Mouse (Mus musculus) limb, embryonic 14.5 days (tissue): Measurements from ENCODE around the gene Lexm. TPM values are rescaled to one million over a fixed set of nuclear protein-coding genes. Genes with fewer than 3 reads are reported as not detected.

Experiments
- ATAC-seq: fragments of 200-750 bp; cut with Nextera tagmentation; 2 replicates; pipeline ENCODE4 v1.8.0; 2017; ENCODE audit warnings: low read depth, moderate number of reproducible peaks, moderate TSS enrichment; ENCODE audit not compliant: low FRiP score
- DNase-seq: peaks from one replicate; pipeline ENCODE4 v3.0.0-alpha.2; 2015; ENCODE audit warnings: low spot score
- H3K27ac ChIP-seq: fragments of 300-500 bp; sonication (generic); replicated peaks from 2 replicates; pipeline ENCODE4 v1.5.1; 2014; ENCODE audit warnings: low read depth, mild to moderate bottlenecking, low read length, moderate library complexity, mixed read lengths
- H3K27me3 ChIP-seq: fragments of 300-500 bp; sonication (generic); 2 replicates; pipeline ENCODE4 v1.6.1; 2014; ENCODE audit warnings: low read length, mixed read lengths; ENCODE audit not compliant: control insufficient read depth, insufficient read depth
- H3K36me3 ChIP-seq: fragments of 300-500 bp; sonication (generic); 2 replicates; pipeline ENCODE4 v1.6.1; 2014; ENCODE audit warnings: mild to moderate bottlenecking, low read length, moderate library complexity, mixed read lengths; ENCODE audit not compliant: control insufficient read depth, insufficient read depth
- H3K4me1 ChIP-seq: fragments of 300-500 bp; sonication (generic); 2 replicates; pipeline ENCODE4 v1.6.1; 2014; ENCODE audit warnings: antibody characterized with exemption, low read length, mixed read lengths; ENCODE audit not compliant: control insufficient read depth, insufficient read depth
- H3K4me2 ChIP-seq: fragments of 300-500 bp; sonication (generic); replicated peaks from 2 replicates; pipeline ENCODE4 v1.6.1; 2014; ENCODE audit warnings: low read depth, mild to moderate bottlenecking, low read length, moderate library complexity; ENCODE audit not compliant: severe bottlenecking
- H3K4me3 ChIP-seq: fragments of 300-500 bp; sonication (generic); replicated peaks from 2 replicates; pipeline ENCODE4 v1.5.1; 2014; ENCODE audit warnings: low read length
- H3K9ac ChIP-seq: fragments of 300-500 bp; sonication (generic); 2 replicates; pipeline ENCODE4 v1.6.1; 2014; ENCODE audit warnings: mild to moderate bottlenecking, low read depth, low read length, moderate library complexity; ENCODE audit not compliant: severe bottlenecking
- H3K9me3 ChIP-seq: fragments of 300-500 bp; sonication (generic); 2 replicates; pipeline ENCODE4 v1.6.1; 2016; ENCODE audit warnings: low read length; ENCODE audit not compliant: control insufficient read depth
- POLR2A ChIP-seq: fragments of 200-500 bp; IDR thresholded peaks from 2 replicates; pipeline ENCODE4 v1.8.0; 2012; ENCODE audit warnings: inconsistent platforms, mild to moderate bottlenecking, moderate library complexity, borderline replicate concordance; ENCODE audit not compliant: insufficient read depth, insufficient read length; ENCODE audit errors: extremely low read depth
- WGBS: fragments of 180-500 bp; shearing (Covaris S2); extraction: QIAGEN DNeasy Blood & Tissue Kit; methylation state at CpG from one replicate; pipeline ENCODE4 v1.1.7; 2014; 5-methylcytosine and 5-hydroxymethylcytosine counted together
- polyA plus RNA-seq, 2 experiments: library from polyadenylated mRNA; depleted of rRNA in 1 of 2; stranded (reverse) in 1 of 2; unstranded in 1 of 2; fragments of >200 nt; fragmentation: Nextera tagmentation in 1 of 2; extraction: Ambion mirVana in 1 of 2; gene quantifications; 2 replicates each; pipeline versions ENCODE4 v1.2.1 to v1.2.3; 2012 to 2014

The Lexm gene
- polyA plus RNA-seq, 2 experiments, result not detected

DNA sequence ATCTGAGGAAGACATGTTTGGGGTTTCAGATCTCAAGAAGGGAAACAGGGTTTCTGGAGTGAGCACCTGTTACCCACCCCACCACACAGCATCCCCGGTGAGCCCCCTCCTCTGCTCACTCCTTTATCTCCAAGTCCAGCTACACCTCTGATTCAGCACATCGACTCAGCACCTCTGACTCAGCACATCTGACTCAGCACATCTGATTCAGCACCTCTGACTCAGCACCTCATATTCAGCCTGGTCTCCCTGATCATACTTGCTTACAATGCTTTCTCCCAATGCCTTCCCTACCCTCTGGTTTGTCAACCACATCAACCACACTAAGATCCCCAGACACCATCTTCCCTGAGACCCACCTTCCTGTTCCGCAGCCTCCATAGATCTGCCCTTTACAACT, 3.5 kb downstream of the Lexm start:
- no peak for TF ChIP-seq POLR2A
- DNase-seq, result no peak
- H3K27me3 ChIP-seq, result no peaks in the 10 kb centered on the region
- peaks cover 4% of the 10 kb centered on the region; the same call in 1 of the 2 replicates for H3K4me1 ChIP-seq
- 75% methylated on average over 3 of the region's 3 CpGs for WGBS
- no peak overlapping the region for H3K4me2 ChIP-seq
- no peaks in the 10 kb centered on the region for H3K36me3 ChIP-seq
- no peak overlapping the region for H3K4me3 ChIP-seq
- no peaks in the 10 kb centered on the region for H3K9me3 ChIP-seq
- ATAC-seq, result no peak
- H3K27ac ChIP-seq, result no peak overlapping the region
- no peak overlapping the region for H3K9ac ChIP-seq

DNA sequence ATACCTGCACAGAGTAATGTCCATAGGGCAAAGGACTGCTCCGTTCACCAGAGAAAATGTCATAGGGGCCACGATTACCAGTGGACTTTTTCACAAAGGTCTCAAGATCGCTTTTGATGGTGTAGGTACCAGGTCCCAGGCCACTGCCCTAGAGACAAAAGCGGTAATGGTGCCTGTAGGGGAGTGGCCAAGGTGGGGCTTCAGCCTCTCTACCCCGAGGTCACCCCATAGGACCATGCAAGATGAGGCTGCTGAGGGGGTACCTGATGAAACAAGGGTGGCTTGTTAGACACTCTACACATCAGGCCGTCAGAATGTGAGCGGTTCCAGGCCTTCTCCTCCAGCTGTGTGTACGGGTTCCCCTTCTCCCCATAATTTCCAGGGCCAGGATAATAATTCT, 3.9 kb downstream of the Lexm start:
- ATAC-seq, result no peak
- H3K27me3 ChIP-seq, result no peaks in the 10 kb centered on the region
- TF ChIP-seq POLR2A, result no peak
- no peak overlapping the region for H3K4me3 ChIP-seq
- no peak overlapping the region for H3K27ac ChIP-seq
- 0 out of 2 replicates have a peak overlapping the region, but pooled peaks have one; percentile 12 for H3K9ac ChIP-seq
- peaks cover 3% of the 10 kb centered on the region; the same call in 1 of the 2 replicates for H3K9me3 ChIP-seq
- no peak overlapping the region for H3K4me2 ChIP-seq
- 73% methylated on average over 8 of the region's 8 CpGs for WGBS
- peaks cover 4% of the 10 kb centered on the region; the same call in 1 of the 2 replicates for H3K4me1 ChIP-seq
- no peaks in the 10 kb centered on the region for H3K36me3 ChIP-seq
- no peak for DNase-seq

DNA sequence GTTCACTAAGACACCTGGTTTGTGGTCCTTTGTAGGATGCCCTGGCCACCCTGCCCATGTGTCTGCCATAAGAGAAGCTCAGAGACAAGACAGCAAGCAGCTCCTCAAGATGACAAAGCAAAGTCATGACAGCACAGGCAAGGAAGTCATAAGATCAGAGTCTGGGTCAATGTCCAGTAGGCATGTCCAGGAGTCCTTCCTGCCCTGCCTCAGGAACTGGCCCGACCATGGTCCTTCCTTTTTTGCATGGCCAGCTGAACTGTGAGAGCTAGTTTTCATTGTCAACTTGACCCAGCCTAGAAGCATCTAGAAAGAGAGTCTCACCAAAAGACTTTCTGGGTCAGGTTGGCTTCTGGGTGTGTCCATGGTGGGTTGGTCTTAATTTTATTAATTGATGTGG, 9.1 kb downstream of the Lexm start:
- H3K4me3 ChIP-seq, result no peak overlapping the region
- H3K9ac ChIP-seq, result no peak overlapping the region
- H3K4me1 ChIP-seq, result peaks cover 6% of the 10 kb centered on the region; the same call in 1 of the 2 replicates
- H3K9me3 ChIP-seq, result peaks cover 4% of the 10 kb centered on the region; the same call in 1 of the 2 replicates
- no peak for TF ChIP-seq POLR2A
- no peaks in the 10 kb centered on the region for H3K36me3 ChIP-seq
- H3K27me3 ChIP-seq, result no peaks in the 10 kb centered on the region
- ATAC-seq (no peak), DNase-seq (no peak)
- WGBS, result 83% methylated on average over 1 of the region's 1 CpGs
- no peak overlapping the region for H3K27ac ChIP-seq
- no peak overlapping the region for H3K4me2 ChIP-seq

DNA sequence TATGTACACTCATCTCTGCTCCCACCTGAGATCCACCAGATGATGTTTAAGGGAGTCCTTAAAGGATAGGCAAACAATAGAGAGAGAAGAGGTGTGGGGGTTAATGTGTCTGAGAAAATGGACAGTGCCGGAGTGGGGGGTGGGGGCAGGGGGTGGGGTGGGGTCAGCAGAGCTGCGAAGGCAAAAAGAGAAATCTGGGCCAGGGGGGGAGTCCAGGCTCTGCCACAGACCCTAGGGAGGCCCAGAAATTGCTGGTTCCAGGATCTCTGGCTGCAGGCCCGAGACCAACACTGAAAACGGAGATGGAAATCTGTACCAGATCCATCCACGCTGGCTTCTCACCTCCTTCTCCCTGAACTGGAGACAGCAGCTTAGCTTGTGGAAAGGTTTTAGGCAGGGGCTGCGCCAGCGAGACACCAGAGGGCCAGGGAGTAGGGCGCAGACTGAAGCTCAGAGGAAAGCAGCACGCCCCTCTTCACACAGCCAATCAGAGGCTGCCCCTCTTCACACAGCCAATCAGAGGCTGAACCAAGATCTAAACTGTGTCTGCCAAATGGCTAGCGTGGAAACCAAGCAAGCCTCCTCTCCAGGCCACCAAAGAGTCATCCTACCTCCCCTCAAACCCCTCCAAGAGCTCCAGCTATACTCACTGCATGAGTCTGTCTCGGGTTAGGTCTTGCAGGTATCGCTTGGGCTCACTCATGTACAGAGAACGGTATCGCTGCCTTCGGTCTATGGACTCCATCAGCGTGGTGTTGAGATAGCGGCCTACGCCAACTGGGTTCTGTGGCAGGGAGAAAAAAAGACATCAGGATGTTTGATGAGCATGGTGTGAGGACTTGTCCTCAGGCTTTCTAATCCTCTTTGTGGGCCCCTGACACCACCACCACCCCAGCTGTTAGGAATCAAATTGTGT, 10.1 kb downstream of the Lexm start:
- H3K9ac ChIP-seq, result no peak overlapping the region
- H3K27ac ChIP-seq, result no peak overlapping the region
- H3K27me3 ChIP-seq, result no peaks in the 10 kb centered on the region
- peak overlapping the region; percentile 7; the same call in 1 of the 2 replicates for H3K4me3 ChIP-seq
- DNase-seq (peak; percentile 22), ATAC-seq (peak; percentile 92)
- no peaks in the 10 kb centered on the region for H3K36me3 ChIP-seq
- H3K9me3 ChIP-seq, result peaks cover 4% of the 10 kb centered on the region; the same call in 1 of the 2 replicates
- TF ChIP-seq POLR2A, result no peak
- H3K4me2 ChIP-seq, result peak overlapping the region; percentile 29
- WGBS, result 39% methylated on average over 18 of the region's 18 CpGs
- H3K4me1 ChIP-seq, result peaks cover 6% of the 10 kb centered on the region; the same call in 1 of the 2 replicates

DNA sequence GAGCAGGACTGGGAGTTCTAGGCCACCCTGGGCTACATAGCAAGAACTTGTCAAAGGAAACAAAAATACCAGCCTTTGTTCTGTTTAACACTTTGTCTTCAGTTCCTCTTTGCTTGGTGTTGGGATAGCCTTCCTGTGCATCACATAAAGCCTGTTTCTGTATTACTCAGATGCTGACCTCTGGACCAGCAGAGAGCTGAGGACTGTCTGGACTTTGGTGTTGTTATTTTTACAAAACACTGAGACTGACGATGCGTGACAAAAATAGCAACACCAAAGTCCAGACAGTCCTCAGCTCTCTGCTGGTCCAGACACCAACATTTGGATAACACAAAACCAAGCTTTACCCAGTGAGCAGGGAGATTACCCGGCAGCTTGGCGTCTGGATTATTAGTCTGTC, 16.3 kb downstream of the Lexm start:
- TF ChIP-seq POLR2A, result no peak
- Histone ChIP-seq H3K4me3 (no peak overlapping the region), H3K27ac (no peak overlapping the region), H3K4me2 (no peak overlapping the region), H3K27me3 (no peaks in the 10 kb centered on the region), H3K9ac (no peak overlapping the region), H3K9me3 (no peaks in the 10 kb centered on the region), H3K4me1 (no peaks in the 10 kb centered on the region), H3K36me3 (no peaks in the 10 kb centered on the region)
- ATAC-seq (no peak), DNase-seq (no peak)
- 74% methylated on average over 4 of the region's 4 CpGs for WGBS
